Mouse (Mus musculus) adrenal gland, postnatal 10 days (tissue): ENCODE measurements around the gene Sprr2e. TPM values are rescaled to one million over a fixed set of nuclear protein-coding genes. Genes with fewer than 3 reads are reported as not detected.

Experiments used
- DNase-seq: peaks from one replicate; pipeline ENCODE4 v3.0.0; 2021; ENCODE audit warnings: mixed read lengths
- long read RNA-seq, 2 experiments: library from polyadenylated mRNA; stranded (forward); transcript quantifications; one replicate each; pipeline ENCODE4 v2.0.0; 2021
- total RNA-seq, 2 experiments: library from RNA; stranded (reverse); gene quantifications; 2 replicates each; pipeline ENCODE4 v1.2.3; 2021

The Sprr2e gene
- total RNA-seq, result not detected
- long read RNA-seq, experiment 1, result 0 reads
- long read RNA-seq, experiment 2, result 0 reads

- no peak for DNase-seq
Measured at GRCm38 (mm10) chr3:92351843-92352242, at the start of gene Sprr2e. Gene Sprr2e, plus strand, starts transcription at chr3:92352143.

DNA sequence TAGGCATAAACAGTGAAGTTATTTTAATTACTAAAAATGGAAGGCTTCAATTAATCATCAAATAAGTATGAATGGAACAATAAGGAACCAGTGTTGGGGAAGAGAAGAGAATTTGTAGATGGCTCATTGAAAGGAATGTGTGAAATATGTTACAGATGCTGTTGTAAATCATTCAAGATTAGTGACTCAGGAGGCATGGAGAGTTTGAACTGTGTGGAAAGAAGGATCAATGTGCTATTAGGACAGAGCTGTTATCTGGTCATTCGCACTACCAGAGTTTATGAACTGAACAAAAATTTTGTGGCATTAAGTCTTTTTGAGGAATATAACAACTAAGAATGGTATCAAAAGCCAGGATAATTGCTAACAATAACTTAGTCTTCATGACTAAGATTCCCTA lies 44.5 kb upstream of the Sprr2e start:
- DNase-seq, result no peak

- DNase-seq, result no peak
Measured at GRCm38 (mm10) chr3:92316320-92316719, 35.6 kb upstream of the Sprr2e start, which contains the start of gene Sprr2b. Gene Sprr2b, plus strand, starts transcription at chr3:92316620.

DNA sequence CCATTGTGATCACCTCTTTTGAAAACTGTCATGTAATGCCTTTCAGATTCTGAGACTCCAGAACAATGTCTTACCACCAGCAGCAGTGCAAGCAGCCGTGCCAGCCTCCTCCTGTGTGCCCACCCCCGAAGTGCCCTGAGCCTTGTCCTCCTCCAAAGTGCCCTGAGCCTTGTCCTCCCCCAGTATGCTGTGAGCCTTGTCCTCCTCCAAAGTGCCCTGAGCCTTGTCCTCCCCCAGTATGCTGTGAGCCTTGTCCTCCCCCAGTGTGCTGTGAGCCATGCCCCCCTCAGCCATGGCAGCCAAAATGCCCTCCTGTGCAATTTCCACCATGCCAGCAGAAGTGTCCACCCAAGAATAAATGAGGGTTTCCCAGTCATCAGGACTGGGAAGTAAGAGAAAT lies 34.6 kb upstream of the Sprr2e start:
- no peak for DNase-seq

- DNase-seq, result no peak
Measured at GRCm38 (mm10) chr3:92336278-92336677, 15.7 kb upstream of the Sprr2e start.

GRCm38 (mm10) chr3:92338840-92339239 lies 13.1 kb upstream of the Sprr2e start, which contains the start of gene Sprr2d:
Gene Sprr2d, plus strand, starts transcription at chr3:92339140.
- no peak for DNase-seq

- DNase-seq, result no peak
Measured at GRCm38 (mm10) chr3:92361619-92362018, 9.7 kb downstream of the Sprr2e start.

DNA sequence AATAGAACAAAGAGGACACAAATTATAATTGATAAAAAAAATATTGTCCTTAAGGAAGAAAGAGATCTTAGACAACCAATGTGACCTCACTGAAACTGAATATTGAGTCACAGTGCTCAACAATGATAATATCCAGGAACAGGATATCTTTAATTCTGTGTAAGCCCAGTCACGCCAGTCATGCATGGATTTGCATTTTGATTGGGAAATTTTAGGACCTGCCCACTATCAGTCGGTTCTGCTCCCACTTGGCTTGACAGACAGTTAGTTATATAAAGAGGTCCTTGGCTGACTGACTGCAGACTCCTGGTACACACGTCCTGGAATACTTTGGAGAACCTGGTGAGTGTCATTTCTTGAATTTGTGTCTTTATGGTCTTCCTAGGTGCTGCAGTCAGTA lies 12.9 kb downstream of the Sprr2e start, which contains the start of gene Sprr2f:
Gene Sprr2f, plus strand, starts transcription at position 301 of the 400 bp plus-strand sequence.
- no peak for DNase-seq

DNA sequence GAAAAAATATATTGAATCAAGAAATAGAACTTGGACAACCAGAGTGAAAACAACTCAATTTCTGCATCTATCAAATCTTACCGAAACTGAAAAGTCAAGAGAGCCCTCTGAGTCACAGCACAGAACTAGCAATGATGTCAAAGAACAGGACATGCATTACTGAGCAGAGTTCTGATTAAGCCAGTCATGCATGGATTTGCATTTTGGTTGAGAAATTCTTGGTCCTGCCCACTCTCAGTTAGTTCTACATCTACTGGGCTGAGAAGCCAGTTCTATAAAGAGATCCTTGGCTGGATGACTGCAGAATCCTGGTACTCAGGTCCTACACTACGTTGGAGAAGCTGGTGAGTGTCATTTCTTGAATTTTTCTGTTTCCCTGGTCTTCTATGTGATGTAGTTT lies 21.7 kb downstream of the Sprr2e start:
- no peak for DNase-seq

GRCm38 (mm10) chr3:92385385-92385784 lies 33.4 kb downstream of the Sprr2e start, which contains the start of gene Sprr2h:
Gene Sprr2h, plus strand, starts transcription at chr3:92385685.
- DNase-seq, result no peak

DNA sequence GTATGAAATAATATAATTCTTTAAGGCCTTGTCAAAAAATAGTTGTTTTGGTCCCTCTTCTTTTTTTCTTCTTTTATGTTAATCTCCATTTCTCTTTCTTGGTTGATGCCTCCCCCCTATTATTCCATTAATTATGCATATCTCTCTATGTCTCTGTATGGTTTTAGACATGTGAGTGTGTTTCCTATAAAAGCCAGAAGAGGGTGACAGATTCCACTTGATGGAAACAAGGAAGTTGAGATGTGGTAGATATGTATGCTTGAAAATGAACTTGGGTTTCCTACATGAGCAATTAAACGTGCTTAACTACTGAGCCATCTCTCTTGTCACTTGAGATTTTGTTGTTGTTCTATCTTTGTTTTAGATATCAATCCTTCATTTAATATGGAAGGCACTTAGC lies 42.4 kb downstream of the Sprr2e start:
- DNase-seq, result no peak

Other genes with a start within 250 kb of the Sprr2e start
- gene Prr9, start 228.2 kb upstream of the Sprr2e start, total RNA-seq, result not detected
- gene Lelp1, start 209.4 kb upstream of the Sprr2e start, total RNA-seq, result not detected
- not detected for gene Sprr2a1, start 136.3 kb upstream of the Sprr2e start, total RNA-seq
- gene Sprr2a2, start 136.2 kb upstream of the Sprr2e start, total RNA-seq, result not detected
- not detected for gene Sprr2a3, start 66.7 kb upstream of the Sprr2e start, total RNA-seq
- not detected for gene Sprr2b, start 35.5 kb upstream of the Sprr2e start, total RNA-seq
- not detected for gene Sprr2d, start 13.0 kb upstream of the Sprr2e start, total RNA-seq
- gene Sprr2f, start 13.0 kb downstream of the Sprr2e start, total RNA-seq, result not detected
- gene Sprr2h, start 33.5 kb downstream of the Sprr2e start, total RNA-seq, result not detected
- not detected for gene Sprr2i, start 55.8 kb downstream of the Sprr2e start, total RNA-seq
- gene Sprr2j-ps, start 65.9 kb downstream of the Sprr2e start, total RNA-seq, result not detected
- 10 to 100 TPM in 1 of 2 experiments, 1 to 10 TPM in 1; 8.2 to 10.7 TPM for gene Gm9774, start 77.3 kb downstream of the Sprr2e start, total RNA-seq
- not detected for gene Sprr2k, start 80.4 kb downstream of the Sprr2e start, total RNA-seq
- gene Sprr1b, start 86.6 kb downstream of the Sprr2e start, total RNA-seq, result not detected
- not detected for gene Sprr3, start 106.6 kb downstream of the Sprr2e start, total RNA-seq
- not detected for gene Sprr1a, start 133.8 kb downstream of the Sprr2e start, total RNA-seq
- gene Sprr4, start 148.3 kb downstream of the Sprr2e start, total RNA-seq, result not detected
- not detected for gene 2310046K23Rik, start 182.4 kb downstream of the Sprr2e start, total RNA-seq
- gene Ivl, start 221.6 kb downstream of the Sprr2e start, total RNA-seq, result not detected
- not detected for gene Smcp, start 236.9 kb downstream of the Sprr2e start, total RNA-seq